Mouse (Mus musculus): ENCODE measurements at regions not wholly inside any gene's neighbourhood (a gene's known extent, or its start where the extent isn't known, plus 50 kb on each side); places are given as distances from the start of the nearest gene placed in this dataset.

- TF ChIP-seq POLR2A (IDR thresholded peaks at IDR 0.05; ENCODE audit: insufficient read depth, low read depth, low read length) (no peak), CTCF (IDR thresholded peaks at IDR 0.05) (no peak), EP300 (IDR thresholded peaks at IDR 0.05; ENCODE audit: insufficient read depth, low read depth, low read length) (no peak)
Observed at GRCm38 (mm10) chr14:67141151-67141550, 1132.1 kb upstream of the Gulo start.
